Mouse (Mus musculus) CH12.LX (cell line): ENCODE results near the gene Xpnpep3. TPM values are rescaled to one million over a fixed set of nuclear protein-coding genes. Genes with fewer than 3 reads are reported as not detected.

ENCODE experiments used
- DNase-seq: peaks from one replicate; pipeline ENCODE4 v3.0.0-alpha.2; 2013; ENCODE audit errors: extremely low read depth
- H3K27ac ChIP-seq: 2 replicates; pipeline ENCODE4 v1.5.1; 2012; ENCODE audit warnings: low read depth, mild to moderate bottlenecking, control low read depth, moderate library complexity; ENCODE audit not compliant: insufficient read depth
- H3K27me3 ChIP-seq: replicated peaks from 2 replicates; pipeline ENCODE3; 2012; ENCODE audit warnings: inconsistent platforms
- H3K36me3 ChIP-seq, 2 experiments: replicated peaks in 1 of 2; 2 replicates each; pipeline versions ENCODE3 to v1.6.1; 2012; ENCODE audit warnings: inconsistent platforms in 1 of 2, low read length in 1 of 2, mild to moderate bottlenecking in 1 of 2, mixed read lengths in 1 of 2, moderate library complexity in 1 of 2; ENCODE audit not compliant: control insufficient read depth in 1 of 2, insufficient read depth in 1 of 2
- H3K4me1 ChIP-seq, 2 experiments: 2 replicates each; pipeline ENCODE4 v1.6.1; 2012; ENCODE audit warnings: inconsistent platforms in 1 of 2, moderate library complexity in 1 of 2; ENCODE audit not compliant: insufficient read depth in 2 of 2, control insufficient read depth in 1 of 2
- H3K4me2 ChIP-seq: 2 replicates; pipeline ENCODE4 v1.6.1; 2012; ENCODE audit warnings: low read depth, mild to moderate bottlenecking, control low read depth; ENCODE audit not compliant: poor library complexity, insufficient read depth, severe bottlenecking
- H3K4me3 ChIP-seq, 3 experiments: fragments of 150-350 bp in 1 of 3; sonication (generic) in 1 of 3; replicated peaks in 1 of 3; 2 replicates each; pipeline versions ENCODE3 to v1.5.1; 2011 to 2012; ENCODE audit warnings: low read depth in 2 of 3, low read length in 2 of 3, mild to moderate bottlenecking in 2 of 3, moderate library complexity in 2 of 3, control low read depth in 1 of 3, improper control_type of control experiment in 1 of 3, inconsistent platforms in 1 of 3, mixed read lengths in 1 of 3; ENCODE audit not compliant: poor library complexity in 1 of 3
- H3K79me2 ChIP-seq: replicated peaks from 2 replicates; pipeline ENCODE4 v1.6.1; 2012; ENCODE audit warnings: mild to moderate bottlenecking, moderate library complexity; ENCODE audit not compliant: control insufficient read depth, poor library complexity, insufficient read depth, severe bottlenecking; ENCODE audit errors: extremely low read depth
- H3K9ac ChIP-seq: 2 replicates; pipeline ENCODE4 v1.6.1; 2012; ENCODE audit warnings: low read depth, mild to moderate bottlenecking, control low read depth, moderate library complexity; ENCODE audit not compliant: insufficient read depth
- H3K9me3 ChIP-seq: replicated peaks from 2 replicates; pipeline ENCODE3; 2012; ENCODE audit warnings: low read length, inconsistent platforms, mixed read lengths
- CHD2 ChIP-seq: IDR thresholded peaks from 2 replicates; pipeline ENCODE4 v1.6.1; 2011; ENCODE audit warnings: low read length, improper control_type of control experiment
- CTCF ChIP-seq, 2 experiments: IDR thresholded peaks in 1 of 2; conservative IDR thresholded peaks in 1 of 2; 2 replicates each; pipeline ENCODE4 v1.5.1; 2011 to 2012; ENCODE audit warnings: low read depth in 2 of 2, low read length in 2 of 2, improper control_type of control experiment in 1 of 2, inconsistent platforms in 1 of 2, mild to moderate bottlenecking in 1 of 2, moderate library complexity in 1 of 2
- ELF1 ChIP-seq: IDR thresholded peaks from 2 replicates; pipeline ENCODE4 v1.6.1; 2014; ENCODE audit warnings: low read depth, mild to moderate bottlenecking, inconsistent platforms, low read length, improper control_type of control experiment
- GABPA ChIP-seq: IDR thresholded peaks from 2 replicates; pipeline ENCODE4 v1.6.1; 2012; ENCODE audit warnings: low read depth, low read length, improper control_type of control experiment, inconsistent platforms; ENCODE audit not compliant: insufficient replicate concordance
- HCFC1 ChIP-seq: IDR thresholded peaks from 2 replicates; pipeline ENCODE4 v1.6.1; 2012; ENCODE audit warnings: low read depth, mild to moderate bottlenecking, inconsistent platforms, low read length, improper control_type of control experiment
- JUN ChIP-seq: IDR thresholded peaks from 2 replicates; pipeline ENCODE4 v1.6.1; 2011; ENCODE audit warnings: low read depth, mild to moderate bottlenecking, low read length, improper control_type of control experiment, moderate library complexity; ENCODE audit not compliant: insufficient read depth
- KAT2A ChIP-seq: IDR thresholded peaks from 2 replicates; pipeline ENCODE4 v1.6.1; 2012; ENCODE audit warnings: low read length, improper control_type of control experiment, inconsistent platforms; ENCODE audit not compliant: insufficient replicate concordance
- MAFK ChIP-seq: IDR thresholded peaks from 2 replicates; pipeline ENCODE4 v1.6.1; 2011; ENCODE audit warnings: low read length, improper control_type of control experiment; ENCODE audit not compliant: insufficient replicate concordance
- MAX ChIP-seq: IDR thresholded peaks from 2 replicates; pipeline ENCODE4 v1.6.1; 2011; ENCODE audit warnings: low read length, improper control_type of control experiment
- MYC ChIP-seq: IDR thresholded peaks from 2 replicates; pipeline ENCODE4 v1.6.1; 2011; ENCODE audit warnings: low read depth, mild to moderate bottlenecking, improper control_type of control experiment, low read length
- POLR2AphosphoS2 ChIP-seq: IDR thresholded peaks from 2 replicates; pipeline ENCODE4 v1.6.1; 2011; ENCODE audit warnings: low read depth, low read length, improper control_type of control experiment
- RCOR1 ChIP-seq: conservative IDR thresholded peaks from 2 replicates; pipeline ENCODE4 v1.6.1; 2012; ENCODE audit warnings: low read depth, mild to moderate bottlenecking, inconsistent platforms, low read length, improper control_type of control experiment
- UBTF ChIP-seq: IDR thresholded peaks from 2 replicates; pipeline ENCODE4 v1.6.1; 2012; ENCODE audit warnings: low read depth, mild to moderate bottlenecking, inconsistent platforms, low read length, improper control_type of control experiment, moderate library complexity
- USF2 ChIP-seq: conservative IDR thresholded peaks from 2 replicates; pipeline ENCODE4 v1.6.1; 2011; ENCODE audit warnings: low read depth, low read length, improper control_type of control experiment
- ZC3H11A ChIP-seq: IDR thresholded peaks from 2 replicates; pipeline ENCODE4 v1.6.1; 2012; ENCODE audit warnings: low read depth, mild to moderate bottlenecking, inconsistent platforms, low read length, improper control_type of control experiment
- ZKSCAN1 ChIP-seq: IDR thresholded peaks from 2 replicates; pipeline ENCODE4 v1.6.1; 2012; ENCODE audit warnings: low read depth, inconsistent platforms, low read length, improper control_type of control experiment, borderline replicate concordance
- ZMIZ1 ChIP-seq: IDR thresholded peaks from 2 replicates; pipeline ENCODE4 v1.6.1; 2012; ENCODE audit warnings: low read depth, mild to moderate bottlenecking, inconsistent platforms, low read length, improper control_type of control experiment
- dilution Hi-C: fragments of 300-500 bp; cut with MboI; formaldehyde crosslinking; loops from 2 replicates; pipeline ENCODE4 v1.14.3; 2020; ENCODE audit warnings: low sequenced_read_pairs; ENCODE audit not compliant: extremely low pct_unique_long_range_greater_than_20kb, extremely low pct_ligation_motif_present
- in situ Hi-C: fragments of 300-500 bp; cut with MboI; formaldehyde crosslinking; loops from 3 replicates; pipeline ENCODE4 v1.14.3; 2019; ENCODE audit warnings: low sequenced_read_pairs, low pct_ligation_motif_present, low pct_unique_long_range_greater_than_20kb, mixed read lengths
- polyA plus RNA-seq: library from polyadenylated mRNA; unstranded; fragments of >175 nt; gene quantifications from 2 replicates; pipeline ENCODE4 v1.2.1, GENCODE M21; 2012; ENCODE audit warnings: low read depth; ENCODE audit not compliant: insufficient read length
- total RNA-seq, 2 experiments: library from RNA; depleted of rRNA; stranded (reverse); fragments of 300-350 nt in 1 of 2; fragments of >200 nt in 1 of 2; gene quantifications; 2 replicates each; pipeline ENCODE4 v1.2.3; 2012 to 2014

Gene Xpnpep3
- total and polyA plus RNA-seq, 3 experiments: 4.3 to 6.0 (median 5.2) TPM

DNA sequence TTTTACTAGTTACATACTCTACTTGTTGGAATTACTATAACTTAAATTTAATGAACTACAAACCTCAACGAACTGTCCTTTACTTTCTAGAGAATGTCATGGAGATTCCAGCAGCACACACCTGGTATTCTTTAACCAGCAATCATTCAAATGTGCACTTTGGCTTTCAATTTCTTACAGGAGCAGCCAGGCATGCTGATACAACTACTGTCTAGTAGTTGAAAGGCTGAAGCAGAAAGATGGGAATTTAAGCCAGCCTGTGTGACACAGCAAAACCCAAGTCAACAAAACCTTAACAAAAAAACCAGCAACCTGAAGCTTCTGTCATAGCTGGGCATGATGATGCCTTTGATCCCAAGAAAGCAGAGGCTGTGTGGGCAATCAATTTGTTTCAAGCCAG, 37.4 kb upstream of the Xpnpep3 start:
- in situ Hi-C loops: no loop called here
- H3K27me3 ChIP-seq: no peaks in the 10 kb centered on the region
- no peak overlapping the region for H3K9ac ChIP-seq
- no peak for DNase-seq
- dilution Hi-C loops: no loop called here
- no peak overlapping the region for H3K4me2 ChIP-seq
- H3K79me2 ChIP-seq: peaks cover 14% of the 10 kb centered on the region
- no peak overlapping the region for H3K4me3 ChIP-seq
- TF ChIP-seq UBTF (no peak), GABPA (no peak), USF2 (no peak), MAX (no peak), MYC (no peak), ELF1 (no peak), MAFK (no peak), JUN (no peak), CTCF (conservative IDR thresholded peaks at IDR 0.05 in 1 of 2, IDR thresholded peaks at IDR 0.05 in 1 of 2; ENCODE audit: low read depth in 2 of 2, low read length in 2 of 2) (no peak), HCFC1 (no peak)
- H3K4me1 ChIP-seq: peaks cover 4 to 42% of the 10 kb centered on the region in 2 experiments
- H3K27ac ChIP-seq: no peak overlapping the region
- H3K9me3 ChIP-seq: no peaks in the 10 kb centered on the region
- peaks cover 20 to 59% of the 10 kb centered on the region in 2 experiments for H3K36me3 ChIP-seq

DNA sequence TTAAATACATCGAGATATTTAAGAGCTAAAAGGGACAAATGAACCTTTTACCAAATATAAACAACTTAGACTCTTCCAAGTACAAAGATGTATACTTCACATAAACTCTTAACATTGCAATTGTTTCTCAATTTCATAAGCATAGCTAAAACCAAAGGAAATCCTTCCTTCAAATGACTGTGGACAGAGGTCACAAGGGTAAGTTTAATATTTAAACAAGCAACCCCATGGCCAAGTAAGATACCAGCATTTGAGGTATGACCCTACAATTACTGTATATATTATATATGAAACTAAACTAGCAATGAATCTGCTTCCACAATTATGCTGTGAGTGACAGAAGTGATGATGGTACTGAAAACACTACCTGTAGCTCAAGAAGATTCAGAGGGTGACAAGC, 35.7 kb upstream of the Xpnpep3 start:
- dilution Hi-C loops: no loop called here
- no peak for DNase-seq
- no peaks in the 10 kb centered on the region for H3K27me3 ChIP-seq
- no peaks in the 10 kb centered on the region for H3K9me3 ChIP-seq
- no peak overlapping the region for H3K9ac ChIP-seq
- peaks cover 26 to 69% of the 10 kb centered on the region in 2 experiments for H3K36me3 ChIP-seq
- TF ChIP-seq UBTF (no peak), RCOR1 (no peak), ZMIZ1 (no peak), ZKSCAN1 (no peak), ZC3H11A (no peak), KAT2A (no peak), MYC (no peak), CHD2 (no peak), POLR2AphosphoS2 (no peak)
- TF ChIP-seq, all 38 proteins: peak for 0
- Histone ChIP-seq H3K4me3 (no peak overlapping the region), H3K79me2 (peaks cover 2% of the 10 kb centered on the region; the same call in 1 of the 2 replicates), H3K4me1 (peaks cover 0 to 32% of the 10 kb centered on the region in 2 experiments; a peak in 2 of 4 replicates), H3K27ac (no peak overlapping the region), H3K4me2 (no peak overlapping the region)
- in situ Hi-C loops: no loop called here
